Mouse (Mus musculus): Measurements from ENCODE around the gene Apoe. TPM values are rescaled to one million over a fixed set of nuclear protein-coding genes. Genes with fewer than 3 reads are reported as not detected.

Gene Apoe
- 286 and 462 TPM in 2 replicates for polyA plus RNA-seq (2012; rRNA removed; ENCODE audit: low replicate concordance)

DNA sequence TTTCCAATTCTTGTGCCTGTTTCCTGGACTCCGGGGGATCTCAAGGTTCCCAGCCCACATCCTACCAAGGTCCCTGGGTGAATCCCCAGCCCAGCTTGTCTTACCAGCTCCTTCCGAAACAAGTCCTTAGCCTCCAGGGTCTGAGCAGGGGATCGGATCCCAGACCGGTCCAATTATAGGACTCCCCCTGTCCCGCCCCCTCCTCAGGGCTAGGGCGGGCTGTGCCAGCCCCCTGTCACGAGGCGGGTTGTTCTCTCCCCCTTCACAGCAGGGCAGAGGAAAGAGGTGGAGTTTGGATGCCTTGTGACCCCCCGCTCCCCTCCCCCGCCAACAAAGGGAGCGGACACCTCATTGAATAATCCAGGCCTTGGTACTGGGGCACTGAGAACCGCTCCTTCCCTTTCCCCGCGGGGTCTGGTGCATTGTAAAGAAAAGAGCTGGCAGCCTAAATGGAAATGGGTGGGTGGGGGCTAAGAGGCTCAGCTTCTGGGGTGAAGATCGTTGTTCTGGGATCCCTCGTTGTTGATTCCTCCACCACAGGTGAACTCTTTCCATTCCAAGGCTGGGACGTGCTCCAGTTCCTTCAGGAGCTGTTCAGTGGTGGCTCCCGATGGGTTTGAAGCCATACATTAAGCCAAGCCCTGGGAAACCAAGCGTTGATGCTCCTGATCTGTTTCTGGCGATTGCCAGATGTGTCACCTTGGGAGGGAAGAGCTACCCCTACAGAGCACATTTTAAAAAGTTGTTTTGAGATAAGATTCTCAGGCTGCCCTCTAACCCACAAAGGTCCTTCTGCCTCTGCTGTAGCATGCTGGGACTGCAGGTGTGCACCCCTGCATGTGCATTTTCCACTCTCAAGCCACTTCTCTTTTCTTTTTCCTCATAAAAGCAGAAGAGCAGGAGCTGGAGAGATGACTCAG, at the start of gene Apoe:
TSS of gene Apoe (minus strand) at position 282 of the 920 bp plus-strand sequence.

DNA sequence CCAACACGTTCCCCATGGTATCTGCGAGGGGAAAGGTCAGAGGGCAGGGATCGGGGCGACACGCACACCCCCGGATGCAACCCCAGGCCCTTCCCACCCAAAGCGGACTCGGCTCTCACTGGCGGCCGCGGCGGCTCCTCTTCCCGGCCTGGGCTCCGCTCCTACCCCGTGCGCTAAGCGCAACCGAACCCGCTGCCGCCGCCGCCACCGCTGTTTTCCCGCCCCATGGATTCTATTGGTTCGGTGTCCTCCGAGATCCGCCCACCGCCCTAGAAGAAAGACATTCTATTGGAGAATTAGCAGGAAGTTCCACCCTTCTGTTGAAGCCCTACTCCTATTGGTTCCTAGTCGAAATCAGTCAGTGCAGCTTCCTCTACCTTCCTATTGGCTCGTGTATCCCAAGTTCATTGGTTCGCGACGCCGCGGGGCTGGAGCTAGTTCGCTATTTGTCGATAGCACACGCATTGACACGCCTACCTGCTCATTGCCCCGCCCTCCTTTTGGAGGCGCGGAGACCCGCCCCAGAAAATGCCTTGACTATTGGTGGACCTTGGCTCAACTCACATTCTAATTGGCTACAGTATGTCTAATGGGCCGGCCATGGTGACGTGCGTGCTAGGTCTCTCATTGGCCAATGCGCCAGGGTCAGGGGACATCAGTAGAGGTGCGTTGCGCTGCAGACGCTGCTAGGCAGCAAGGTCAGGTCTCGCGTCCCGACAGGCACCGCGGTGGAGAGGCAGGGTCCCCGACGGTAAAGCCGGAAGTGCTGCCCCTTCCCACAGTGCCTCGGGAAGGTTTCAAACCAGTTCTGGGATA, 16.5 kb upstream of the Apoe start, which contains the start of gene Tomm40:
TSS of gene Tomm40 (minus strand) at position 200 of the 816 bp plus-strand sequence.

DNA sequence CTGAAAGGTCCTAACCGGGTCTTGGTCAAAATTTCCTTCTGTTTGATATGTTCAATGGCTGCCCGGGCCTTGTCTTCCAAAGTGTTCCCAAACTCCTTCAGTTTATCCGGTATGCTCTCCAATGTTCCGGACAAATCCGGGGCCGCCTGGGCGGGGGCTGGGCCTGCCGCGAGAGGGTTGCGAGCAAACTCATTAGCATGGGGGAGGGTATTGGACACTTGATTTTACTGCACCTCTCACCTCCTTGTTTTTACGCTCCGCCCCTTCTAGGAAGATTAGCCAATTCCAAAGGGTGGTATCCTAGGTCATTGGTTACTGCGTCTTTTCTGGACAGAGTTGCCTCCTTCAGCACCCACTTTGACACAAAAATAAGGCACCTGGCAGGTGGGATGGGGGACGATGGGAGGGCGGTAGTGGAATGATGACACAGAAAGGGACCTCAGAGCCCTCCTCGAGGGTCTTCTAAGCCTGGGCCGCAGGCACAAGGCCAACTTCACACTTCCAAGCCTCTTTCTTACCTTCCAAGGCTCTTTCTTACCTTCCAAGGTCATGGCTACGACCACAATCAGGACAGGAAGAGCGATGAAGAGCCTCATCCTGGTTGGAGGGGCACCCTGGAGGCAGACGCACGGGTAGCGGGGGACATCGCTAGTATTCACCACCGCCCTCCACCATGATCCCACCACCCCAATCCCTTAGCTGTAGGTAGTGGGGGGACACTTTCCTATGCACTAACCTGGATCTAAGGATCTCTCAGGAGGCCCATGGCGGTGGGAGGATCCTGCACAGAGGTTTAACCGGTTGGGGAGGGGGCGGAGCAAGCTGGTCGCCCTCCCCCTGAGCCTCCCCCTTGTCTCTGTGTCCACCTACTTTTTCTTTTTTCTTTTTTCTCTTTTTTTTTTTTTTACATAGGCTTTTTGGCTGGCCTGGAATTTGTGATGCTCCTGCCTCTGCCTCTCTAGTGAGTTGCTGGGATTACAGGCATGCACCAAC, 6.8 kb downstream of the Apoe start, which contains the start of gene Apoc1:
TSS of gene Apoc1 (minus strand) at position 788 of the 993 bp plus-strand sequence.

DNA sequence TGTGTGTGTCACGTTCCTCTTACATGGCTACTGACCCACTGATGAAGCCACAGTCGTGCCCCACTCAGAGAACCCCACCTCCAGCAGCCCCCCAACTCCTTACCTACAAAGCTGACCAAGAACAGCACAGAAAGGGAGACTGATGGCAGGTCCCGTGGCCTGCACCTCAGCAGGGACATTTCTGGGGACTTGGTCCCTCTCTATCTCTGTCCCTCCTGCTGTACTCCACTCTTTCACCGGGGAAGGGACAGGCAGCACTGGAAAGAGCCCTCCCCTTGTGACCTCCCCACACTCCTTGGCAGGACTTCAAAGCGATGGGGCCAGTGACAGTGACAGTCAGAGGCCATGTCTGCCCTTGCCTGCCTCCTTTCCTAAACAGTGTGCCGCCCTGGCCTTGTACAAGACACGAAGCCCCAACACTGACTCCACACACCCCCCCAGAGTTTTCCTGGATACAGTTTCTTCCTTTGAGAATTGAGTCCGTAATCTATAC, 17.7 kb downstream of the Apoe start, which contains the start of the genes Gm44805 and Apoc4:
TSS of gene Gm44805 (minus strand) at position 222 of the 493 bp plus-strand sequence.
TSS of gene Apoc4 (minus strand) at position 278 of the 493 bp plus-strand sequence.

DNA sequence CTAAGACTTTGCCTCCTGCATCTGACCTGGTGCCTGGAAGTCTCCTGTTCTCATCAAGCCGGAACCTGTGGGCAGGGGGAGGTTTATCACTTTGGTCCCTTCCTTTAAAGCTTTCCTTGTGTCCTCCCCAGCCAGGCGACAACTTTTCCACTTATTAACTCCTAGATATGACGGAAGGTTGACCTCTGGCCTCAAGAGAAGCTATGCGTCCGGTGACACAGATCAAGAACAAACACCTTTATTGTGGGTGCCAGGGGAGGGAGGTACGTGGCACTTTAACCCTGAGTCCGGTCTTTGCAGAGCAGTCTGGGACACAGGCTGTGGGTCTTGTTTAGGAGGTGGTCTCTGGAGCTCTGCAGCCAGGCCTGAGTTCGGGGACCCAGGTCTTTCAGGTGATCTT, 21.1 kb downstream of the Apoe start, which contains the start of gene Apoc2:
TSS of gene Apoc2 (minus strand) at position 70 of the 400 bp plus-strand sequence.

DNA sequence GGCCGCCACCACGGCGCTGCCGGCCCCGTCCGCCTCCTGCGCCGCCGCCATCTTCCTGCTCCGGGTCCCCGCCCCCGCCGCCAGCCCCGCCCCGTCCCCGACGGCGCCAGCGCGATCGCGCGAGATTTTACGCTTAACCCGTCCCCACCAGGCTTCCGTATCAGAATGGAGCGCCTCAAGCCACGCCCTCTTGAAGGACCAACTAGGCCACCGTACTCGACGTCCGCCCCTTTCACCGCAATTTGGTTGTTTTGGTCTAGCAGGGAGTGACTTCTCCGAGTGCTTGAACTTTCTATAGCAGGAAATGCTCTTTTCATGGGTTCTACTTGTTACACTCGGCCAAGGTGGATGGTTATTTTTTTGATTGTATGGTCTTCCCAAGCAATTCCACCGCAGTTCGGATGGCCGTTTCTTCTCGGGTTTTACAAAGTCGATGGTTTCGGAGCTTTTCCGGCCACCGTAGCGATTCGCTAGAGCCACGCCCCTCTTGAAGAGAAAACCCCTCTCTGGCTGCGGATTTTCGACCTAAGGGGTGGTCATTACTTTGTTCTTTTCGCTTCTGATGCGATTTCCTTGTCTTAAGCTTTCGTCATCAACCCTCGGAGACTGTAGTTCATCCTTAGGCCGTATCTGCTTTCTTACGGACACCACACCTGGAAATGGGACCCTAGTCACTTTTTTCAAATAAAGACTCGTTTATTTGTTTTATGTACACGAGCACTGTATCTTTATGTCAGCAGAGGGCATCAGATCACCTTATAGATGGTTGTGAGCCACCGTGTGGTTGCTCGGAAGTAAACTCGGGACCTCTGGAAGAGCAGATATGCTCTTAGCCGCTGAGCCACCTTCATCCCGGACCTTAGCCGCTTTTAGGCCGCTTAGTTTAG, 33.8 kb downstream of the Apoe start, which contains the start of gene Clptm1:
TSS of gene Clptm1 (minus strand) at position 79 of the 887 bp plus-strand sequence.

Other genes with a start within 250 kb of the Apoe start
- 15.0 and 33.5 TPM in 2 replicates for gene Mark4, start 240.4 kb downstream of the Apoe start, polyA plus RNA-seq (2012; rRNA removed; ENCODE audit: low replicate concordance)
- 5.1 and 11.1 TPM in 2 replicates for gene Exoc3l2, start 235.9 kb downstream of the Apoe start, polyA plus RNA-seq (2012; rRNA removed; ENCODE audit: low replicate concordance)
- gene Bloc1s3, start 190.8 kb downstream of the Apoe start, polyA plus RNA-seq (2012; rRNA removed; ENCODE audit: low replicate concordance), result 10.5 and 31.4 TPM in 2 replicates
- 159 and 195 TPM in 2 replicates for gene Trappc6a, start 190.8 kb downstream of the Apoe start, polyA plus RNA-seq (2012; rRNA removed; ENCODE audit: low replicate concordance)
- gene Nkpd1, start 181.3 kb downstream of the Apoe start, polyA plus RNA-seq (2012; rRNA removed; ENCODE audit: low replicate concordance), result 0.15 and 0.18 TPM in 2 replicates
- gene Ppp1r37, start 136.1 kb downstream of the Apoe start, polyA plus RNA-seq (2012; rRNA removed; ENCODE audit: low replicate concordance), result 99.5 and 166 TPM in 2 replicates
- gene Zfp296, start 121.9 kb downstream of the Apoe start, polyA plus RNA-seq (2012; rRNA removed; ENCODE audit: low replicate concordance), result 3.9 and 4.8 TPM in 2 replicates
- gene Gemin7, start 121.6 kb downstream of the Apoe start, polyA plus RNA-seq (2012; rRNA removed; ENCODE audit: low replicate concordance), result 94.7 and 164 TPM in 2 replicates
- gene Clasrp, start 94.7 kb downstream of the Apoe start, polyA plus RNA-seq (2012; rRNA removed; ENCODE audit: low replicate concordance), result 168 and 347 TPM in 2 replicates
- gene Relb, start 69.8 kb downstream of the Apoe start, polyA plus RNA-seq (2012; rRNA removed; ENCODE audit: low replicate concordance), result 41.9 and 115 TPM in 2 replicates
- 104 and 143 TPM in 2 replicates for gene Clptm1, start 34.2 kb downstream of the Apoe start, polyA plus RNA-seq (2012; rRNA removed; ENCODE audit: low replicate concordance)
- 950 and 3,249 TPM in 2 replicates for gene Apoc2, start 21.2 kb downstream of the Apoe start, polyA plus RNA-seq (2012; rRNA removed; ENCODE audit: low replicate concordance)
- gene Gm44805, start 17.8 kb downstream of the Apoe start, polyA plus RNA-seq (2012; rRNA removed; ENCODE audit: low replicate concordance), result 1.4 TPM in 1 of 2 replicates, not detected in the other
- 0.36 and 1.9 TPM in 2 replicates for gene Apoc4, start 17.7 kb downstream of the Apoe start, polyA plus RNA-seq (2012; rRNA removed; ENCODE audit: low replicate concordance)
- gene Apoc1, start 6.5 kb downstream of the Apoe start, polyA plus RNA-seq (2012; rRNA removed; ENCODE audit: low replicate concordance), result 0.72 and 1.2 TPM in 2 replicates
- 95.8 and 122 TPM in 2 replicates for gene Tomm40, start 16.2 kb upstream of the Apoe start, polyA plus RNA-seq (2012; rRNA removed; ENCODE audit: low replicate concordance)
- gene Nectin2, start 51.3 kb upstream of the Apoe start, polyA plus RNA-seq (2012; rRNA removed; ENCODE audit: low replicate concordance), result 232 and 247 TPM in 2 replicates
- gene Bcam, start 71.8 kb upstream of the Apoe start, polyA plus RNA-seq (2012; rRNA removed; ENCODE audit: low replicate concordance), result 25.1 and 27.9 TPM in 2 replicates
- gene Cblc, start 97.6 kb upstream of the Apoe start, polyA plus RNA-seq (2012; rRNA removed; ENCODE audit: low replicate concordance), result 94.7 and 149 TPM in 2 replicates
- 202 and 317 TPM in 2 replicates for gene Bcl3, start 123.6 kb upstream of the Apoe start, polyA plus RNA-seq (2012; rRNA removed; ENCODE audit: low replicate concordance)
- gene Gm19345, start 152.8 kb upstream of the Apoe start, polyA plus RNA-seq (2012; rRNA removed; ENCODE audit: low replicate concordance), result 0.44 TPM in 1 of 2 replicates, not detected in the other
- 0.20 and 0.71 TPM in 2 replicates for gene Ceacam16, start 162.1 kb upstream of the Apoe start, polyA plus RNA-seq (2012; rRNA removed; ENCODE audit: low replicate concordance)
- 0.05 TPM in 1 of 2 replicates, not detected in the other for gene Ceacam19, start 188.8 kb upstream of the Apoe start, polyA plus RNA-seq (2012; rRNA removed; ENCODE audit: low replicate concordance)
- 7.0 TPM in 2 replicates for gene Pvr, start 222.0 kb upstream of the Apoe start, polyA plus RNA-seq (2012; rRNA removed; ENCODE audit: low replicate concordance)

Measured in duodenum, adult 2 months (tissue).